Mouse (Mus musculus) left cerebral cortex, postnatal 36 days (tissue): ENCODE measurements around the gene Gm40460. TPM values are rescaled to one million over a fixed set of nuclear protein-coding genes. Genes with fewer than 3 reads are reported as not detected.
"Not testable (repeated sequence)": the region's sequence is repeated elsewhere in the genome, so short reads cannot be mapped to it uniquely, and the experiment has no call there.

Experiments
- DNase-seq, 2 experiments: peaks; one replicate each; pipeline ENCODE4 v3.0.0; 2021 to 2022; ENCODE audit warnings: low spot score in 2 of 2, mixed read lengths in 1 of 2
- intact Hi-C: fragments of 180-260 bp; cut with DNase I; formaldehyde crosslinking; loops from one replicate; pipeline ENCODE4 v1.15.1; 2025
- total RNA-seq, 2 experiments: library from RNA; stranded (reverse); gene quantifications; 2 replicates each; pipeline ENCODE4 v1.2.3; 2021

The Gm40460 gene
- not detected for total RNA-seq

GRCm38 (mm10) chr7:142240978-142241377 lies at the start of gene Gm40460:
TSS of gene Gm40460 (minus strand) at chr7:142241078.
- intact Hi-C loops, result no loop called here
- DNase-seq, result no peak

GRCm38 (mm10) chr7:142285910-142286612 lies 45.2 kb upstream of the Gm40460 start:
- intact Hi-C loops, DNase-seq: not testable (repeated sequence)

DNA sequence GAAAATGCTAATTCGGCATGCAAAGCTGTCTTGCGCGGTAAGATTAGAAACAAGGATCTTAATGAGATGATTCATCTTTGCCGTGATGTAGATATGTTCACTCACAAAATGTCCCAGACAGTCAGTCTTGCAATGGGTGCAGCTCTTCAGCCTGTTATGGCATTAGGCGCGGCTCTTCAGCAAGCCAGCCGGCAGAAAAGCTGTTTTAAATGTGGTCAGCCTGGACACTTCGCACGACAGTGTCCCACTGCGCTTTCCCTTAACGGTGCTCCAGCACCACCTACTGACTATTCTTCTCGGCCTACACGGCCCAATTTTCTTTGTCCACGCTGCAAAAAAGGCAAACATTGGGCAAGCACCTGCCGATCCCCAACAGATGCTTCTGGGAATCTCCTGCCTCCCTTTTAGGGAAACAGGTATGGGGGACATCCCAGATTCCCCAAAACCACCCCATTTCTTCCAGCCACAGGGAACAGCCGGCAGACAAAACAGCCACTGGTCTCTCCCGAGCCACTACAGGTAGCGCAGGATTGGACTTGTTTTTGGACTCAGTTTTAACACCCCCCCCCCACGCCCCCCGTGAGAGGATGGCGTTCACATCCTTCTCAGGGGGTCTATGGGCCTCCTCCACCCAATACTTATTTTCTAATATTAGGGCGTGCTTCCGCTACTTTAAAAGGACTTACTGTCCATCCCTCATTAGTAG lies 44.4 kb upstream of the Gm40460 start:
- intact Hi-C loops, result no loop called here
- DNase-seq, result peak in 1 of 2 experiments; percentile 4

DNA sequence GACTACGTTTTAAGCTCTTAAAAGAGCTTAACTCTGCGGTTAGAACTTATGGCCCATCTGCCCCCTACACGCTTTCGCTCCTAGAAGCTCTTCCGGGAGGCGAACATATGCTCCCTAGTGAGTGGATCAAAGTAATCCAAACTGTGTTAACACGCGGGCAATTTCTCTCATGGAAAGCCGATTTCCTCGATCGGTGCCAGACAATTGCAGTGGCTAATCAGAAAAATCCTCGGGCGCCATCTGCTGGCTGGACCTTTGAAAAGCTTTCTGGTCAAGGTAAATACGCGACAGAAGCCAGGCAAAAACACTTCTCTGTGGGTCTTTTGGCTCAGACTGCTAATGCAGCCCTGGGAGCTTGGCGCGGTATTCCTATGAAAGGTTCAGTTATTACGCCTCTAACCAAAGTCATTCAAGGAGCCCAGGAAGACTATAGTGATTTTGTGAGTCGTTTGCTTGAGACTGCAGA lies 43.8 kb upstream of the Gm40460 start:
- peak; percentile 83 for DNase-seq
- intact Hi-C loops, result no loop called here

DNA sequence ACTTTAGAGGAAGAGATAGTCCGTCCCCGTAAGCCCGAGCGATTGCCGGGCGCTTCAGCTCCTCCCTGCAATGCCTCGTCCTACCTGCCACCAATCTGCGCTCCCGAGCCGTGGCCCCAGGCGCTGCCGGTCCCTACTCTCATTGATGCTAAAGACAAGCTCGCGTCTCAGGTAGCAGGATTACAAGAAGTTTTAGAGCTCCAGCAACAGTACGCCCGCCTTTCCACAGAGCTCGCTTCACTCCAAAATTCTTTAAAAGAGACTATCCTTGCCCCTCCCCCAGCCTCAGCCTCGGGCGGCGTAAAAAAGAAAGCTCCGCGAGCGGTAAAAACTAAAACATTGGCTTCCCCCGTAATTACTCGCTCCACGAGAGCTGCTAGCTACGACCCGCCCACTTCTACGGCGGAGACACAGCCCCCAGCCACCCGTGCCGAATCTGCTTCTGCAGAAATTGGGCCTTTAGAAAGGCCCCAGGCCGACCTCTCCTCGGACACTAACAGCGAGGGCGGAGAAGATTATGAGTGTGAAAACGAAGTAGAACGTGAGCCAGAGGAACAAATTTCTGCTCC lies 43.2 kb upstream of the Gm40460 start:
- intact Hi-C loops, result no loop called here

GRCm38 (mm10) chr7:142282847-142283246 lies 42.0 kb upstream of the Gm40460 start:
- intact Hi-C loops, DNase-seq: not testable (repeated sequence)

More for the DNA sequence above, 43.2 kb upstream of the Gm40460 start:
- DNase-seq, result peak; percentile 21 to 23

GRCm38 (mm10) chr7:142279291-142279690 lies 38.4 kb upstream of the Gm40460 start:
- intact Hi-C loops, result loop anchor here (1.0 kb wide), 1 partner anchor 8 kb away; no protein-coding TSS in a partner anchor
- not testable (repeated sequence) for DNase-seq

GRCm38 (mm10) chr7:142278183-142278582 lies 37.3 kb upstream of the Gm40460 start:
- intact Hi-C loops, result not testable (repeated sequence)
- peak; percentile 40 to 45 for DNase-seq

GRCm38 (mm10) chr7:142274263-142274662 lies 33.4 kb upstream of the Gm40460 start, which contains the start of gene Gm4559:
TSS of gene Gm4559 (minus strand) at chr7:142274363.
- intact Hi-C loops, DNase-seq: not testable (repeated sequence)

DNA sequence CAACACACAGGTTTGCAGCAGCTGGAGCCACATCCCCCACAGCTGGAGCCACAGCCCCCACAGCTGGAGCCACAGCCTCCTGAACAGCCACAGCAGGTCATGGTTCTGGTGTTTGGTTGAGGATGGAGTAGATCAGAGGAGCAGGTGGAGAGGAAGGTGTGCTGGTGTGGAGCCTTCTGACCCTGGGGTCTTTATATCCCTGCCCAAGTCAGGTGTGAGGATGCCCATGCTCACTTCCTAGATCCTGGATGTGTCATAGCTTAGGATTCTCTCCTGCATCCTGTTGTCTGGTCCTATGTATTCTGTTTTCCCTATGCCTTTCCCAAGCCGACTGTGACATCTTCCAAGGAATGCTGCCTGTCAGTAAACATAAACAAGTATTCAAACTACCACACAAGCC lies 17.4 kb upstream of the Gm40460 start, which contains the start of gene Gm2431:
Gm2431 (minus strand) TSS at position 101 of the 400 bp plus-strand sequence.
- intact Hi-C loops, DNase-seq: not testable (repeated sequence)

GRCm38 (mm10) chr7:142255517-142255916 lies 14.6 kb upstream of the Gm40460 start:
- DNase-seq, result peak; percentile 17 to 32
- intact Hi-C loops, result no loop called here

DNA sequence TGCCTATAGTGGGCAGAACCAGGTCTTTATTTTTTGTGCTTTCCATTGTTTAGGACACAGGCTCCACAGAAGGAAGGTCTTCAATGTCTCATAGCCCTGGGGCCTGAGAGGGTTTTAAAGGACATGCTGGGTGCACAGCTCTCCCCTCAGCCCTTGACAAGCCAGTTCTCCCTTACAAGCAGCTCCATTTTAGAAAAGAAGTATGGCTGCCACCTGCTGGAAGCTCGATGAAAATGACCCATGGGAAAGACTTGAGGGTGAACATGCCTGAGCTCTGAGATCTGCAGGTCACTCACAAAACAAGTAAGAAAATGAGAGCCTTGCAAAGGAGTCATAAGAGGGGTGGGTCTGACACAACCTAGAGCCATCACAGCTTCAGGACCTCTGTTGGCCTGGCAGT lies 8.9 kb upstream of the Gm40460 start:
- intact Hi-C loops, result loop anchor here (5.0 kb wide), 1 partner anchor 103 kb away; no protein-coding TSS in a partner anchor
- DNase-seq, result peak; percentile 5 to 21

DNA sequence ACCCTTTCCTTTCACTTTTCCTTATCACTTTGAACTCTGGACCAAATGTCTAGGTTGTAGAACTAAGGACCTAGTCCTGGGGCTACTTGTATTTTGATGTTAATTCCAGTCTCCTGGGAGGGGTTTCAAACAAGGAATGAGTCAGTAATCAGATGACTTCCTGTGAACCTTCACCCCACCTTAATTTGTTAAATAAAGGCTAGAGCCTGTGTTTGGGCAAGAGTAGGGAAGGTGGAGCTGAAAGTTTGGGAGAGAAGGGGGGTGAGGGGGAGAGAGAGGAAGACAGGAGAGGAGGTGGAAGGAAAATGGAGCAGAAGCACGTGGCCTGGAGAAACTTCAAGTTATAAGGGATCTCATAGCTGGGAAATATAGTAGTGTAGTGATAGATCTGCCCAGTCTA lies 9.3 kb downstream of the Gm40460 start:
- no peak for DNase-seq

GRCm38 (mm10) chr7:142229871-142230270 lies 11.0 kb downstream of the Gm40460 start, which contains the start of gene Krtap5-5:
TSS of gene Krtap5-5 (minus strand) at chr7:142229971.
- DNase-seq, intact Hi-C loops: not testable (repeated sequence)

More for the DNA sequence above, 9.3 kb downstream of the Gm40460 start:
- intact Hi-C loops, result no loop called here

GRCm38 (mm10) chr7:142224518-142224917 lies 16.4 kb downstream of the Gm40460 start:
- no peak for DNase-seq
- intact Hi-C loops, result no loop called here

DNA sequence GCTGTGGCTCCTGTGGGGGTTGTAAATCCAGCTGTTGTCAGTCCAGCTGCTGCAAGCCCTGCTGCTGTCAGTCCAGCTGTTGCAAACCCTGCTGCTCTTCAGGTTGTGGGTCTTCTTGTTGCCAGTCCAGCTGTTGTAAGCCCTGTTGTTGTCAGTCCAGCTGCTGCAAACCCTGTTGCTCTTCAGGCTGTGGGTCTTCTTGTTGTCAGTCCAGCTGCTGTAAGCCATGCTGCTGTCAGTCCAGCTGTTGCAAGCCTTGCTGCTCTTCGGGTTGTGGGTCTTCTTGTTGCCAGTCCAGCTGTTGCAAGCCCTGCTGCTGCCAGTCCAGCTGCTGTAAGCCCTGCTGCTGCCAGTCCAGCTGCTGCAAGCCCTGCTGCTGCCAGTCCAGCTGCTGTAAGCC lies 28.7 kb downstream of the Gm40460 start:
- DNase-seq, intact Hi-C loops: not testable (repeated sequence)

DNA sequence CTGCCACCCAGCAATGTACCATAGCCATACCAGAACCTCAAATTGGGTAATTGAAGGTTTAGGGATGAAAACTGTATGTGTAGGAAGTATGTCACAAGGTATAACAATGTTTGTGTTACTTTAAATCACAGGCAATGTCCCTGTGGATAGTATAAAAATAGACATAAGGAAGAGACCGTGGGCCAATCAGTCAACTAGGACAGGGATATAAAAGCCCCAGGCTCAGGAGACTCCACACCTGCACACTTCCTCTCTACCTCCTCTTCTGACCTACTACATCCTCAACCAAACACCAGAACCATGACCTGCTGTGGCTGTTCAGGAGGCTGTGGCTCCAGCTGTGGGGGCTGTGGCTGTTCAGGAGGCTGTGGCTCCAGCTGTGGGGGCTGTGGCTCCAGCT lies 29.3 kb downstream of the Gm40460 start, which contains the start of gene Gm7579:
Gm7579 (plus strand) TSS at position 301 of the 400 bp plus-strand sequence.
- intact Hi-C loops, result no loop called here
- DNase-seq, result no peak

DNA sequence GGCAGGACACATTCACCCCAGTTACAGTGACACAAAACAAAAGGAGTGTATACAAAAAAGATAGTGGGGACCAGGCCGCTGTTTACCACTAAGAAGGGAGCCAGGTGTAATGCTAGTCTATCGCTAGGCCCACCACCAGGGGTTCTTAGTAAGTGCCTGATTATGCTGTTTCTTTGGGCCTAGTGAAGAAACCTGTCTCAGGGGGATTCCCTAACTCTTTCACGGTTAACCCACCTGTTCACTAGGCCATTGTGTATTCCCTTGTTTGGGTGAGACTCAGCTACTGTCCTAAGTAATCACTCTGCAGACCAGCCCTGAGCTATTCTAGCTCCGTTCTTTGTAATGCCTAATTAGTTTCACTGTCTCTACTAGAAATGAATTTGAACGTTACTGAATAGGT lies 34.0 kb downstream of the Gm40460 start:
- intact Hi-C loops, DNase-seq: not testable (repeated sequence)

- DNase-seq, result no peak
- intact Hi-C loops, result no loop called here
These were observed 35.4 kb downstream of the Gm40460 start for GRCm38 (mm10) chr7:142205488-142205887.

GRCm38 (mm10) chr7:142201064-142201463 lies 39.8 kb downstream of the Gm40460 start, which contains the start of gene Krtap5-3:
TSS of gene Krtap5-3 (plus strand) at chr7:142201364.
- DNase-seq, result no peak
- intact Hi-C loops, result no loop called here
